Mouse (Mus musculus): Measurements from ENCODE around the gene Ascc1. TPM values are rescaled to one million over a fixed set of nuclear protein-coding genes. Genes with fewer than 3 reads are reported as not detected.

Gene Ascc1
- polyA plus RNA-seq (2015; fragmentation: Illumina TruSeq; extraction: RNeasy Lipid Tissue Mini Kit (QIAGEN cat#74804); ENCODE audit: insufficient read depth, low read depth, low replicate concordance), result 5.5 TPM

DNA sequence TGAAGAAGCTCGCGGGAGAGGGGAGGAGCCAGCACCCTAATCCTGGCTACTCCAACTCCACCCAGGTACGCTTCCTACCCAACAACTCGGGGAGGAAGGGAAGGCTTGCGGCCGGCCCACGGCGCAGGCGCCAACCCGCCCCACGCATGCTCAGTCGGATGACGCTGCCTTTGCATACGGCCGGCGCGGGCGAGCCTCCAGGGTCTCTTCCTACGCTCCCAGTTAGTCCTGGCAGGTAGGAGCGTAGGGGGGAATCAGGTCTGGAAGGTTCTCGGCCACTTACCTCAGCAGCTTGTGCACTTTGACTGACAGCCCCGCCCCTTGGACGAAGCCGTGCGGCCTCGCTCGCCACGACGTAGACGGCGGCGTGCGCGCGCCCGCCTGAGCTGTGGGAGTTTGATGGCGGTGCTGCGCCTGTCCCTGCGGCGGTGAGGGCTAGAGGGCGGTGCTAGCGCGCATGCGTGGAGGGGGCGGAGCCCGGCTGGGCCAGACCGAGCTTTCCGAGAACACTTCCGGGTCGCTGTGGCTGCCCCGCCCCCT lies at the start of gene Ascc1, which contains the start of gene Anapc16:
Ascc1 (plus strand) TSS at position 133 of the 540 bp plus-strand sequence.
Anapc16 (minus strand) TSS at position 463 of the 540 bp plus-strand sequence.

GRCm38 (mm10) chr10:60106146-60106530 lies 103.5 kb downstream of the Ascc1 start, which contains the start of gene Spock2:
Gene Spock2, plus strand, starts transcription at chr10:60106219.

Other genes starting within 250 kb of the Ascc1 start
- 5.2 TPM for gene Dnajb12, start 123.2 kb upstream of the Ascc1 start, polyA plus RNA-seq (2015; fragmentation: Illumina TruSeq; extraction: RNeasy Lipid Tissue Mini Kit (QIAGEN cat#74804); ENCODE audit: insufficient read depth, low read depth, low replicate concordance)
- gene Ddit4, start 51.0 kb upstream of the Ascc1 start, polyA plus RNA-seq (2015; fragmentation: Illumina TruSeq; extraction: RNeasy Lipid Tissue Mini Kit (QIAGEN cat#74804); ENCODE audit: insufficient read depth, low read depth, low replicate concordance), result 12.7 TPM
- gene Anapc16, start 330 bp downstream of the Ascc1 start, polyA plus RNA-seq (2015; fragmentation: Illumina TruSeq; extraction: RNeasy Lipid Tissue Mini Kit (QIAGEN cat#74804); ENCODE audit: insufficient read depth, low read depth, low replicate concordance), result 13.8 TPM
- 18.0 TPM for gene Spock2, start 103.4 kb downstream of the Ascc1 start, polyA plus RNA-seq (2015; fragmentation: Illumina TruSeq; extraction: RNeasy Lipid Tissue Mini Kit (QIAGEN cat#74804); ENCODE audit: insufficient read depth, low read depth, low replicate concordance)
- gene Chst3, start 216.5 kb downstream of the Ascc1 start, polyA plus RNA-seq (2015; fragmentation: Illumina TruSeq; extraction: RNeasy Lipid Tissue Mini Kit (QIAGEN cat#74804); ENCODE audit: insufficient read depth, low read depth, low replicate concordance), result 0.26 TPM